Mouse (Mus musculus) embryo, embryonic 10 days (tissue): Measurements from ENCODE around the gene Vmn2r117.
"Not testable (repeated sequence)": the region's sequence is repeated elsewhere in the genome, so short reads cannot be mapped to it uniquely, and the experiment has no call there.

ENCODE experiments used
- DNase-seq: peaks from one replicate; pipeline ENCODE4 v3.0.0-alpha.2; 2015; ENCODE audit warnings: low spot score

Gene Vmn2r117

DNA sequence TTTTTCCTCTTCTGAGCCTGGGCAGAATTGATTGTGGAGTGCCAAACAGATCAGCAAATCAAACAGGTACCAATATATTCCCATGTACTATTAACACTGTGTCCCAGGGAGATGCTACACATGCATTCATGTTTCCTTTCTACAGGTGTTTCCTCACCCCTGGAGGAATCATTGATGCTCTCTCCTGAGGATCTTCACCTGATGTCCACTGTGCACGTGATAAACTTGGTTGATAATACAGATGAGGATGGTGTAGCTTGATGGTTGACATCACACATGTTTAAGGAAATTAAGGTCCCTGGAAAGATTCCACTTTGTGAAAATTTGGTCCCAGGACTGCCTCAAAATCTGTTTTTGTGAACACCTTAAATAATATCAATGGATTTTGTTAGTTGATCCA is at the start of gene Vmn2r117:
Gene Vmn2r117 (minus strand): TSS at position 101 of the 400 bp plus-strand sequence.
- not testable (repeated sequence) for DNase-seq

DNA sequence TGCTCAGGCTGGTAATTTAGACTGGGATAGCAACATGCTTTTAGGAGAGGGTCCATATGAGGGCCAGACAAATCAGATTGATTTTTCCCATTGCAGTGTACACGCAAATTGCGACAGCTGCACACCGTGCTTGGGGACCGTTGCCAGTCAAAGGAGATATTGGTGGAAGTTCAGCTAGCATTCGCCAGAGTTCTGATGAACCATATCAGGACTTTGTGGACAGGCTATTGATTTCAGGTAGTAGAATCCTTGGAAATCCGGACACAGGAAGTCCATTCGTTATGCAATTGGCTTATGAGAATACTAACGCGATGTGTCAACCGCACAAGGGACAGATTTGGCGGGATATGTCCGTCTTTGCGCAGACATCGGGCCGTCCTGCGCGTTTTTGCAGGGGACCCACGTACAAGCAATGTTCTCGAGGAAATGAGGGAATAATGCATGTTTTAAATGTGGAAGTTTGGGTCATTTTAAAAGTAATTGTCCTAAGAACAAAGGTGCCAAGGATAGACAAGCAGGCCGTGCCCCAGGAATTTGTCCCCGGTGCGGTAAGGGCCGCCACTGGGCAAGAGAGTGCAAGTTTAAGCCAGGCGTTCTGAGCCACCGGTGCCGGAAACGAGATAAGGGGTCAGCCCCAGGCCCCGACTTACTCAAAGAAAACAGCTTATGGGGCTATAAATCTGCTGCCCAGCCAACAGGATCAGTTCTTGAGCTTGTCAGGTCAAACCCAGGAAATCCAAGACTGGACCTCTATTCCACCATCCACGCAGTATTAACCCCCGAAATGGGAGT is 43.6 kb upstream of the Vmn2r117 start:
- not testable (repeated sequence) for DNase-seq

- no peak for DNase-seq
Observed at GRCm38 (mm10) chr17:23518701-23519423, 39.4 kb upstream of the Vmn2r117 start.

- DNase-seq, result no peak
Observed at GRCm38 (mm10) chr17:23433150-23433679, 46.3 kb downstream of the Vmn2r117 start.
